ENCODE assay signal across 8 mouse cellular contexts in genomic region chr8:126596097-126596634, GRCm38 (mm10). TPM values are rescaled to one million over a fixed set of nuclear protein-coding genes. Genes with fewer than 3 reads are reported as not detected.
DNase-seq lines count a peak whose midpoint lies in the region; ATAC-seq and TF ChIP-seq lines count a peak whose summit lies in the region.

No protein-coding gene starts in this region.

- H3K79me2 ChIP-seq in liver, adult 2 months (ENCODE audit: control insufficient read depth, insufficient read depth, low read length): peaks cover 21% of the 10 kb centered on the region

- H3K27ac ChIP-seq in embryonic facial prominence, embryonic 14.5 days (replicated peaks; ENCODE audit: low read depth, low read length): peak overlapping the region; percentile 100
- H3K27ac ChIP-seq in kidney, embryonic 14.5 days (ENCODE audit: low read depth, low read length): peak overlapping the region; percentile 99
- peak overlapping the region; percentile 92 for H3K27ac ChIP-seq in liver, adult 2 months (replicated peaks; ENCODE audit: insufficient read depth, low read depth, low read length)

- H3K4me2 ChIP-seq in embryonic facial prominence, embryonic 14.5 days (ENCODE audit: low read depth, low read length): peak overlapping the region; percentile 72
- peak overlapping the region; percentile 86 for H3K4me2 ChIP-seq in kidney, embryonic 14.5 days (replicated peaks; ENCODE audit: low read depth, low read length)

- no peak for TF ChIP-seq CTCF in liver, adult 2 months (IDR thresholded peaks at IDR 0.05; ENCODE audit: low read depth, low read length)

- H3K27me3 ChIP-seq in embryonic facial prominence, embryonic 14.5 days (replicated peaks; ENCODE audit: control insufficient read depth, insufficient read depth, low read length): no peaks in the 10 kb centered on the region
- H3K27me3 ChIP-seq in kidney, embryonic 14.5 days (ENCODE audit: control insufficient read depth, insufficient read depth, low read length): no peaks in the 10 kb centered on the region
- no peaks in the 10 kb centered on the region for H3K27me3 ChIP-seq in liver, adult 2 months (ENCODE audit: control insufficient read depth, insufficient read depth, low read length)
- H3K27me3 ChIP-seq in splenic B cell, adult 2 months (ENCODE audit: control insufficient read depth, insufficient read depth, low read length, poor library complexity, severe bottlenecking): no peaks in the 10 kb centered on the region

- H3K9ac ChIP-seq in embryonic facial prominence, embryonic 14.5 days (ENCODE audit: low read depth, low read length): peak overlapping the region; percentile 100
- H3K9ac ChIP-seq in kidney, embryonic 14.5 days (ENCODE audit: low read depth, low read length): peak overlapping the region; percentile 100; the same call in 1 of the 2 replicates
- peak overlapping the region; percentile 52 for H3K9ac ChIP-seq in liver, adult 2 months (ENCODE audit: low read depth, low read length)

- peak; percentile 55 to 86 for DNase-seq in urinary bladder, adult 18-20 months (ENCODE audit: low spot score in 2 of 2)
- no peak for DNase-seq in urinary bladder, postnatal 10 days (ENCODE audit: low spot score)
- DNase-seq in embryonic facial prominence, embryonic 14.5 days (ENCODE audit: low spot score): peak; percentile 98
- DNase-seq in heart, adult 9 months (ENCODE audit: low spot score in 2 of 2): peak; percentile 89 to 93
- DNase-seq in liver, adult 2 months (ENCODE audit: extremely low read depth, low read depth, low spot score): peak; percentile 79
- peak; percentile 91 for DNase-seq in splenic B cell, adult 2 months (ENCODE audit: low read depth, low spot score)

- peak; percentile 39 for ATAC-seq in embryonic facial prominence, embryonic 14.5 days (ENCODE audit: low read depth)
- peak; percentile 42 for ATAC-seq in kidney, embryonic 14.5 days (ENCODE audit: low FRiP score, low TSS enrichment)
- ATAC-seq in monocyte, adult 5-6 weeks (replicated peaks; ENCODE audit: insufficient number of reproducible peaks, low FRiP score, low TSS enrichment, poor library complexity, severe bottlenecking): peak; percentile 68

- TF ChIP-seq POLR2A in liver, adult 2 months (IDR thresholded peaks at IDR 0.05; ENCODE audit: extremely low read depth, insufficient read depth, low read length): 0 out of 2 replicates have a peak, but pooled peaks have one; percentile 10

- no peaks in the 10 kb centered on the region for H3K9me3 ChIP-seq in embryonic facial prominence, embryonic 14.5 days (ENCODE audit: control insufficient read depth, low read length)
- H3K9me3 ChIP-seq in kidney, embryonic 14.5 days (ENCODE audit: control insufficient read depth, low read length): no peaks in the 10 kb centered on the region

- WGBS in embryonic facial prominence, embryonic 14.5 days: 3% methylated on average over 12 of the region's 12 CpGs
- whole genome bisulfite sequencing in kidney, embryonic 14.5 days: 2% methylated on average over 12 of the region's 12 CpGs
- 4% methylated on average over 12 of the region's 12 CpGs for WGBS in liver, adult 2 months

- peaks cover 41% of the 10 kb centered on the region for H3K4me1 ChIP-seq in embryonic facial prominence, embryonic 14.5 days (ENCODE audit: control insufficient read depth, insufficient read depth, low read length)
- H3K4me1 ChIP-seq in kidney, embryonic 14.5 days (ENCODE audit: control insufficient read depth, insufficient read depth, low read length): peaks cover 27% of the 10 kb centered on the region
- peaks cover 10% of the 10 kb centered on the region; the same call in 1 of the 2 replicates for H3K4me1 ChIP-seq in liver, adult 2 months (ENCODE audit: control insufficient read depth, insufficient read depth, low read length)

- peak overlapping the region; percentile 99 for H3K4me3 ChIP-seq in embryonic facial prominence, embryonic 14.5 days (ENCODE audit: low read depth, low read length)
- H3K4me3 ChIP-seq in kidney, embryonic 14.5 days (ENCODE audit: low read length): peak overlapping the region; percentile 100
- H3K4me3 ChIP-seq in liver, adult 2 months (ENCODE audit: insufficient read depth, low read depth, low read length): no peak overlapping the region

- peaks cover 16% of the 10 kb centered on the region for H3K36me3 ChIP-seq in embryonic facial prominence, embryonic 14.5 days (ENCODE audit: control insufficient read depth, insufficient read depth, low read length)
- H3K36me3 ChIP-seq in kidney, embryonic 14.5 days (ENCODE audit: control insufficient read depth, insufficient read depth, low read length): peaks cover 13% of the 10 kb centered on the region
- H3K36me3 ChIP-seq in liver, adult 2 months (ENCODE audit: control insufficient read depth, insufficient read depth, low read length): peaks cover 3% of the 10 kb centered on the region
- H3K36me3 ChIP-seq in splenic B cell, adult 2 months (ENCODE audit: control insufficient read depth, insufficient read depth, low read length, poor library complexity, severe bottlenecking): no peaks in the 10 kb centered on the region

RNA-seq across cellular contexts. Expression of gene Irf2bp2, which starts 2.4 kb away (rescaled TPM):
- polyA plus RNA-seq in embryonic facial prominence, embryonic 14.5 days (2014; fragmentation: Nextera tagmentation; extraction: Ambion mirVana): 10.6 and 10.7 TPM in 2 replicates
- 11.6 and 14.6 TPM in 2 replicates for polyA plus RNA-seq in kidney, embryonic 14.5 days (2014; fragmentation: Nextera tagmentation; extraction: Ambion mirVana)
- total RNA-seq in liver, adult 2 months (2014; rRNA removed): 26.3 and 39.2 TPM in 2 replicates
- polyA plus RNA-seq in liver, adult 2 months (2012; rRNA removed): 20.3 and 33.8 TPM in 2 replicates
- 41.2 to 53.3 TPM (median 48.5 TPM) in 3 replicates for total RNA-seq in monocyte, adult 5-6 weeks (2017)
